Mouse (Mus musculus) CH12.LX (cell line): Measurements from ENCODE around the gene Ankrd12.
A peak's percentile ranks its signal among the peaks of the same experiment; 100 is the strongest.
"Not testable (repeated sequence)": the region's sequence is repeated elsewhere in the genome, so short reads cannot be mapped to it uniquely, and the experiment has no call there.

Experiments used
- BHLHE40 ChIP-seq: IDR thresholded peaks from 2 replicates; pipeline ENCODE4 v1.6.1; 2011; ENCODE audit warnings: mild to moderate bottlenecking, low read depth, low read length, improper control_type of control experiment
- CTCF ChIP-seq, 2 experiments: IDR thresholded peaks in 1 of 2; conservative IDR thresholded peaks in 1 of 2; 2 replicates each; pipeline ENCODE4 v1.5.1; 2011 to 2012; ENCODE audit warnings: low read depth in 2 of 2, low read length in 2 of 2, improper control_type of control experiment in 1 of 2, inconsistent platforms in 1 of 2, mild to moderate bottlenecking in 1 of 2, moderate library complexity in 1 of 2
- E2F4 ChIP-seq: IDR thresholded peaks from 2 replicates; pipeline ENCODE4 v1.6.1; 2011; ENCODE audit warnings: low read depth, low read length, improper control_type of control experiment; ENCODE audit not compliant: insufficient replicate concordance
- GABPA ChIP-seq: IDR thresholded peaks from 2 replicates; pipeline ENCODE4 v1.6.1; 2012; ENCODE audit warnings: low read depth, low read length, improper control_type of control experiment, inconsistent platforms; ENCODE audit not compliant: insufficient replicate concordance
- MAFK ChIP-seq: IDR thresholded peaks from 2 replicates; pipeline ENCODE4 v1.6.1; 2011; ENCODE audit warnings: low read length, improper control_type of control experiment; ENCODE audit not compliant: insufficient replicate concordance
- NRF1 ChIP-seq: IDR thresholded peaks from 2 replicates; pipeline ENCODE4 v1.6.1; 2014; ENCODE audit warnings: low read depth, mild to moderate bottlenecking, inconsistent platforms, low read length, improper control_type of control experiment, moderate library complexity
- PAX5 ChIP-seq: IDR thresholded peaks from 2 replicates; pipeline ENCODE4 v1.6.1; 2012; ENCODE audit warnings: low read length, inconsistent platforms, mixed read lengths
- POLR2A ChIP-seq: IDR thresholded peaks from 2 replicates; pipeline ENCODE4 v1.6.1; 2011; ENCODE audit warnings: low read depth, mild to moderate bottlenecking, improper control_type of control experiment, low read length
- POLR2AphosphoS2 ChIP-seq: IDR thresholded peaks from 2 replicates; pipeline ENCODE4 v1.6.1; 2011; ENCODE audit warnings: low read depth, low read length, improper control_type of control experiment
- RCOR1 ChIP-seq: conservative IDR thresholded peaks from 2 replicates; pipeline ENCODE4 v1.6.1; 2012; ENCODE audit warnings: low read depth, mild to moderate bottlenecking, inconsistent platforms, low read length, improper control_type of control experiment
- USF1 ChIP-seq: IDR thresholded peaks from 2 replicates; pipeline ENCODE4 v1.6.1; 2014; ENCODE audit warnings: low read depth, mild to moderate bottlenecking, inconsistent platforms, low read length, improper control_type of control experiment
- USF2 ChIP-seq: conservative IDR thresholded peaks from 2 replicates; pipeline ENCODE4 v1.6.1; 2011; ENCODE audit warnings: low read depth, low read length, improper control_type of control experiment
- ZC3H11A ChIP-seq: IDR thresholded peaks from 2 replicates; pipeline ENCODE4 v1.6.1; 2012; ENCODE audit warnings: low read depth, mild to moderate bottlenecking, inconsistent platforms, low read length, improper control_type of control experiment
- ZMIZ1 ChIP-seq: IDR thresholded peaks from 2 replicates; pipeline ENCODE4 v1.6.1; 2012; ENCODE audit warnings: low read depth, mild to moderate bottlenecking, inconsistent platforms, low read length, improper control_type of control experiment

GRCm38 (mm10) chr17:66043679-66044078 lies 33.2 kb downstream of the Ankrd12 start:
- TF ChIP-seq E2F4, POLR2A, PAX5, USF1, NRF1, USF2, POLR2AphosphoS2, BHLHE40, MAFK, GABPA, RCOR1, ZMIZ1, ZC3H11A: not testable (repeated sequence)
- peak in 1 of 2 experiments; percentile 54; a peak in 2 of 4 replicates for TF ChIP-seq CTCF (conservative IDR thresholded peaks at IDR 0.05 in 1 of 2, IDR thresholded peaks at IDR 0.05 in 1 of 2; ENCODE audit: low read depth in 2 of 2, low read length in 2 of 2)
